Mouse (Mus musculus) adrenal gland, postnatal 36 days (tissue): ENCODE measurements around the gene Trappc6b. TPM values are rescaled to one million over a fixed set of nuclear protein-coding genes. Genes with fewer than 3 reads are reported as not detected.
A peak's percentile ranks its signal among the peaks of the same experiment; 100 is the strongest.

ENCODE experiments used
- DNase-seq, 2 experiments: peaks; one replicate each; pipeline ENCODE4 v3.0.0; 2021; ENCODE audit warnings: mixed read lengths in 1 of 2
- total RNA-seq, 2 experiments: library from RNA; stranded (reverse); gene quantifications; 2 replicates each; pipeline ENCODE4 v1.2.3; 2021

Gene Trappc6b
- total RNA-seq, 2 experiments from 2014 or later: 90.7 to 112 TPM

- DNase-seq: peak in 1 of 2 experiments; percentile 6
Observed at GRCm38 (mm10) chr12:59055196-59055850, 5.9 kb downstream of the Trappc6b start.

GRCm38 (mm10) chr12:59053976-59054375 is 7.3 kb downstream of the Trappc6b start:
- no peak for DNase-seq

GRCm38 (mm10) chr12:59053166-59053565 is 8.1 kb downstream of the Trappc6b start:
- no peak for DNase-seq

- DNase-seq: no peak
Observed at GRCm38 (mm10) chr12:59052470-59052869, 8.8 kb downstream of the Trappc6b start.

GRCm38 (mm10) chr12:59040851-59041250 is 20.4 kb downstream of the Trappc6b start:
- no peak for DNase-seq

GRCm38 (mm10) chr12:59039971-59040844 is 21.1 kb downstream of the Trappc6b start:
- DNase-seq: peak; percentile 49 to 55

- DNase-seq: no peak
Observed at GRCm38 (mm10) chr12:59039162-59039970, 21.9 kb downstream of the Trappc6b start.

- DNase-seq: peak; percentile 18 to 22
Observed at GRCm38 (mm10) chr12:59032101-59032500, 29.2 kb downstream of the Trappc6b start.

GRCm38 (mm10) chr12:59021306-59021705 is 40.0 kb downstream of the Trappc6b start:
- DNase-seq: no peak

GRCm38 (mm10) chr12:59019891-59020290 is 41.4 kb downstream of the Trappc6b start:
- DNase-seq: no peak

GRCm38 (mm10) chr12:59017970-59018369 is 43.3 kb downstream of the Trappc6b start:
- no peak for DNase-seq

- DNase-seq: peak; percentile 92 to 95
Observed at GRCm38 (mm10) chr12:59013234-59013633, 48.0 kb downstream of the Trappc6b start, which contains the start of gene Gemin2. Gene Gemin2 (plus strand): TSS chr12:59013393.

- DNase-seq: no peak
Observed at GRCm38 (mm10) chr12:59012710-59013091, 48.6 kb downstream of the Trappc6b start.

GRCm38 (mm10) chr12:59011844-59012709 is 49.2 kb downstream of the Trappc6b start, which contains the start of gene Sec23a:
Gene Sec23a (minus strand): TSS chr12:59012017.
- DNase-seq: peak; percentile 98 to 99

- DNase-seq: no peak
Observed at GRCm38 (mm10) chr12:59011275-59011843, 49.9 kb downstream of the Trappc6b start.

- DNase-seq: no peak
Observed at GRCm38 (mm10) chr12:59010482-59010881, 50.8 kb downstream of the Trappc6b start.
